Mouse (Mus musculus) ES-Bruce4 (cell line): ENCODE measurements at regions not wholly inside any gene's neighbourhood (a gene's known extent, or its start where the extent isn't known, plus 50 kb on each side); places are given as distances from the start of the nearest gene placed in this dataset.

Experiments
- CTCF ChIP-seq: IDR thresholded peaks from one replicate; pipeline ENCODE4 v1.8.1; 2011; ENCODE audit warnings: low read depth, low read length
- EP300 ChIP-seq: IDR thresholded peaks from 2 replicates; pipeline ENCODE4 v1.6.1; 2011; ENCODE audit warnings: low read depth, low read length; ENCODE audit not compliant: insufficient read depth

DNA sequence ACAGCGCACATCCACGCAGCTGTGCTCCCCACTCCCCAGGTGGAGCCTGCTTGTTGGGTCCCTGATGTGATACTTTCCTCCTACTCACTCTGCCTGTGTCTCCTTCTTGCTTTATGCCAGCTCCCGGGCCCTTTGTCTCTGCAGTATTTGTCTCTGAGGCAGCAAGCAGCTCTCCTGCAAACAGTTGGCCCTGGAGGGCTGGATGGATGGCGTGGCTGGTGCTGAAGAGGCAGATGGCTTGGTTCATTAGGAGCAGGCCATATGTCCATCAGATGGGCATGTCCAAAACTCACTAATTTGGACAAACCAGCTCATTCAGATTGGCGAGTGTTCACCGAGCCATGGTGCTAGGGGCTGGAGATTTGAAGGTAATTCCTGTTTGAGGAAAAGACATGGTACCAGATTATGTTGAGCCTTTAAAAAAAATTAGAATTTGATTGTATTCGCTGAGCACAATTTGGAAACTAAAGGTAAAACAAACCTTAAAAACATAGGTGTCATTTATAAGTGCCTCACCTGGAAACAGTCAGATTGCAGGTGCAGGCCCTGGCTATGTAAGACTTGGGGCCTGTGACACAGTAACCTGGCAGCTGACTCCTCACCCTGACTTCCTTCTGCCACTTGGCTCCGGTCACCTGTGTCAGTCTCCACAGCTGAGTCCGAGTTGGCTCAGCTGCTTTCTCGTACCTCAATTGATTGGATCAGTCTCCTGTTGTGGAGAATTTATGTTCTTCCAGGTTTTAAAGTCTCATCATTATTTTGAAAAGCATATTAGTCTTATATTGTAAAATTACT is 549.5 kb downstream of the Tbc1d22a start:
- TF ChIP-seq CTCF (no peak), EP300 (no peak)
